ENCODE assay signal across 8 mouse cellular contexts in genomic region chr11:97663528-97664338, GRCm38 (mm10). TPM values are rescaled to one million over a fixed set of nuclear protein-coding genes. Genes with fewer than 3 reads are reported as not detected.
DNase-seq lines count a peak whose midpoint lies in the region; ATAC-seq lines count a peak whose summit lies in the region.

No protein-coding gene starts in this region.

- WGBS in heart, embryonic 11.5 days (ENCODE audit: insufficient replicate concordance) = 1% methylated on average over 38 of the region's 57 CpGs
- 0% methylated on average over 25 of the region's 57 CpGs for WGBS in kidney, embryonic 15.5 days

- H3K27me3 ChIP-seq in heart, embryonic 11.5 days (ENCODE audit: control insufficient read depth, insufficient read depth, low read length) = peaks cover 8% of the 10 kb centered on the region
- peaks cover 4% of the 10 kb centered on the region; the same call in 1 of the 2 replicates for H3K27me3 ChIP-seq in kidney, embryonic 15.5 days

- peak overlapping the region; percentile 90 for H3K9ac ChIP-seq in heart, embryonic 11.5 days (ENCODE audit: low read depth, low read length)
- H3K9ac ChIP-seq in kidney, embryonic 15.5 days = peak overlapping the region; percentile 83

- ATAC-seq in heart, embryonic 11.5 days (replicated peaks; ENCODE audit: insufficient number of reproducible peaks, low FRiP score, low TSS enrichment) = 0 out of 2 replicates have a peak, but pooled peaks have one; percentile 16
- no peak for ATAC-seq in kidney, embryonic 15.5 days (replicated peaks; ENCODE audit: low FRiP score)
- ATAC-seq in inflammation-experienced regulatory T-cells, adult 6 months = no peak

- peak overlapping the region; percentile 94 for H3K4me3 ChIP-seq in heart, embryonic 11.5 days (ENCODE audit: low read depth, low read length)
- peak overlapping the region; percentile 85 for H3K4me3 ChIP-seq in kidney, embryonic 15.5 days (replicated peaks)

- peak overlapping the region; percentile 86 for H3K4me2 ChIP-seq in heart, embryonic 11.5 days
- H3K4me2 ChIP-seq in kidney, embryonic 15.5 days = peak overlapping the region; percentile 84

- peak; percentile 63 to 65 for DNase-seq in lung, adult 18-20 months
- no peak for DNase-seq in lung, postnatal 25 days (ENCODE audit: low spot score)
- peak; percentile 53 to 65 for DNase-seq in cerebellum, postnatal 25 days
- DNase-seq in mesoderm, embryonic 11.5 days (ENCODE audit: low read depth, low spot score) = peak; percentile 53
- DNase-seq in thymus, postnatal 14 days = peak; percentile 50

- H3K9me3 ChIP-seq in heart, embryonic 11.5 days (replicated peaks; ENCODE audit: control insufficient read depth, low read length) = no peaks in the 10 kb centered on the region
- H3K9me3 ChIP-seq in kidney, embryonic 15.5 days (replicated peaks) = no peaks in the 10 kb centered on the region

- peak overlapping the region; percentile 92 for H3K27ac ChIP-seq in heart, embryonic 11.5 days (ENCODE audit: low read depth, low read length)
- H3K27ac ChIP-seq in kidney, embryonic 15.5 days = peak overlapping the region; percentile 95

- H3K4me1 ChIP-seq in heart, embryonic 11.5 days (ENCODE audit: control insufficient read depth, insufficient read depth, low read length) = peaks cover 43% of the 10 kb centered on the region
- peaks cover 68% of the 10 kb centered on the region for H3K4me1 ChIP-seq in kidney, embryonic 15.5 days

- H3K36me3 ChIP-seq in heart, embryonic 11.5 days (ENCODE audit: control insufficient read depth, insufficient read depth, low read length) = peaks cover 18% of the 10 kb centered on the region
- peaks cover 36% of the 10 kb centered on the region for H3K36me3 ChIP-seq in kidney, embryonic 15.5 days

RNA-seq across cellular contexts. Expression of gene Mllt6, which starts 0.5 kb away (rescaled TPM):
- polyA plus RNA-seq in heart, embryonic 11.5 days (2014; fragmentation: Nextera tagmentation; extraction: Ambion mirVana) = 2.9 and 3.3 TPM in 2 replicates
- 2.8 and 3.9 TPM in 2 replicates for polyA plus RNA-seq in kidney, embryonic 15.5 days (2015; fragmentation: Nextera tagmentation; extraction: Ambion mirVana)
- 10 to 100 TPM; 13.4 to 17.0 (median 14.6) TPM for polyA plus RNA-seq in inflammation-experienced regulatory T-cells, adult 6 months (2017; shearing (Covaris generic))

RNA-seq across cellular contexts. Expression of gene Cisd3, which starts 21.9 kb away (rescaled TPM):
- 45.8 and 52.3 TPM in 2 replicates for polyA plus RNA-seq in heart, embryonic 11.5 days (2014; fragmentation: Nextera tagmentation; extraction: Ambion mirVana)
- 41.2 and 42.7 TPM in 2 replicates for polyA plus RNA-seq in kidney, embryonic 15.5 days (2015; fragmentation: Nextera tagmentation; extraction: Ambion mirVana)
- polyA plus RNA-seq in inflammation-experienced regulatory T-cells, adult 6 months (2017; shearing (Covaris generic)) = 100 to 1,000 TPM in 1 of 3 experiments, 10 to 100 TPM in 2; 69.0 to 129 (median 86.9) TPM

RNA-seq across cellular contexts. Expression of gene Epop, which starts 34.2 kb away (rescaled TPM):
- 1.4 and 1.5 TPM in 2 replicates for polyA plus RNA-seq in heart, embryonic 11.5 days (2014; fragmentation: Nextera tagmentation; extraction: Ambion mirVana)
- 4.3 and 5.1 TPM in 2 replicates for polyA plus RNA-seq in kidney, embryonic 15.5 days (2015; fragmentation: Nextera tagmentation; extraction: Ambion mirVana)
- under 1 TPM; 0.24 to 0.48 (median 0.45) TPM for polyA plus RNA-seq in inflammation-experienced regulatory T-cells, adult 6 months (2017; shearing (Covaris generic))

RNA-seq across cellular contexts. Expression of gene Pcgf2, which starts 36.6 kb away (rescaled TPM):
- polyA plus RNA-seq in heart, embryonic 11.5 days (2014; fragmentation: Nextera tagmentation; extraction: Ambion mirVana) = 10.3 and 16.4 TPM in 2 replicates
- 13.2 and 16.6 TPM in 2 replicates for polyA plus RNA-seq in kidney, embryonic 15.5 days (2015; fragmentation: Nextera tagmentation; extraction: Ambion mirVana)
- 1 to 10 TPM; 4.6 to 6.9 (median 5.4) TPM for polyA plus RNA-seq in inflammation-experienced regulatory T-cells, adult 6 months (2017; shearing (Covaris generic))

RNA-seq across cellular contexts. Expression of gene Psmb3, which starts 39.5 kb away (rescaled TPM):
- 416 and 447 TPM in 2 replicates for polyA plus RNA-seq in heart, embryonic 11.5 days (2014; fragmentation: Nextera tagmentation; extraction: Ambion mirVana)
- 475 and 488 TPM in 2 replicates for polyA plus RNA-seq in kidney, embryonic 15.5 days (2015; fragmentation: Nextera tagmentation; extraction: Ambion mirVana)
- polyA plus RNA-seq in inflammation-experienced regulatory T-cells, adult 6 months (2017; shearing (Covaris generic)) = 100 to 1,000 TPM; 461 to 576 (median 475) TPM
